Mouse (Mus musculus) kidney, adult 2 months (tissue): Measurements from ENCODE around the gene Spdef. TPM values are rescaled to one million over a fixed set of nuclear protein-coding genes. Genes with fewer than 3 reads are reported as not detected.

ENCODE experiments used
- DNase-seq: peaks from one replicate; pipeline ENCODE4 v3.0.0; 2021
- H3K27ac ChIP-seq: fragments of 200-500 bp; 2 replicates; pipeline ENCODE4 v1.5.1; 2012; ENCODE audit warnings: low read depth, low read length, control low read depth, inconsistent platforms; ENCODE audit not compliant: insufficient read depth
- H3K27me3 ChIP-seq: fragments of 200-500 bp; replicated peaks from 2 replicates; pipeline ENCODE4 v1.6.1; 2012; ENCODE audit warnings: mild to moderate bottlenecking, moderate library complexity, low read length, inconsistent platforms; ENCODE audit not compliant: control insufficient read depth, insufficient read depth
- H3K36me3 ChIP-seq: fragments of 200-500 bp; 2 replicates; pipeline ENCODE4 v1.6.1; 2012; ENCODE audit warnings: mild to moderate bottlenecking, moderate library complexity, low read length, inconsistent platforms; ENCODE audit not compliant: control insufficient read depth, insufficient read depth
- H3K4me1 ChIP-seq: fragments of 200-500 bp; 2 replicates; pipeline ENCODE4 v1.6.1; 2011; ENCODE audit warnings: low read length; ENCODE audit not compliant: control insufficient read depth, insufficient read depth
- H3K4me3 ChIP-seq: fragments of 200-500 bp; 2 replicates; pipeline ENCODE4 v1.5.1; 2011; ENCODE audit warnings: mild to moderate bottlenecking, low read depth, low read length, control low read depth; ENCODE audit not compliant: insufficient read depth
- CTCF ChIP-seq: fragments of 200-500 bp; conservative IDR thresholded peaks from 2 replicates; pipeline ENCODE4 v1.5.1; 2011; ENCODE audit warnings: low read depth, mild to moderate bottlenecking, control low read depth, low read length, moderate library complexity, mixed read lengths; ENCODE audit not compliant: insufficient read depth, insufficient read length
- POLR2A ChIP-seq: fragments of 200-500 bp; IDR thresholded peaks from one replicate; pipeline ENCODE4 v1.6.1; 2011; ENCODE audit warnings: low read depth, low read length, control low read depth
- WGBS: fragments of 180-500 bp; shearing (Covaris S2); methylation state at CpG from one replicate; pipeline ENCODE4 v1.1.7; 2018; 5-methylcytosine and 5-hydroxymethylcytosine counted together
- polyA plus RNA-seq: library from polyadenylated mRNA; depleted of rRNA; stranded (reverse); fragments of >200 nt; gene quantifications from 2 replicates; pipeline ENCODE4 v1.2.3, GENCODE M21; 2012

Spdef gene
- polyA plus RNA-seq, 1 experiment: 0.09 TPM

- H3K36me3 ChIP-seq: no peaks in the 10 kb centered on the region
- H3K27me3 ChIP-seq: no peaks in the 10 kb centered on the region
- H3K4me3 ChIP-seq: no peak overlapping the region
- no peaks in the 10 kb centered on the region for H3K4me1 ChIP-seq
- 84% methylated on average over 2 of the region's 2 CpGs for WGBS
- no peak overlapping the region for H3K27ac ChIP-seq
- TF ChIP-seq CTCF (no peak), POLR2A (no peak)
- no peak for DNase-seq
These were observed 27.9 kb downstream of the Spdef start for GRCm38 (mm10) chr17:27700812-27701211.

GRCm38 (mm10) chr17:27699641-27700244 is 29.0 kb downstream of the Spdef start:
- H3K27me3 ChIP-seq: no peaks in the 10 kb centered on the region
- TF ChIP-seq POLR2A: no peak
- TF ChIP-seq CTCF: no peak
- 82% methylated on average over 17 of the region's 17 CpGs for WGBS

GRCm38 (mm10) chr17:27690993-27691693 is 37.6 kb downstream of the Spdef start:
- Histone ChIP-seq H3K36me3 (no peaks in the 10 kb centered on the region), H3K27me3 (no peaks in the 10 kb centered on the region), H3K27ac (no peak overlapping the region), H3K4me3 (no peak overlapping the region), H3K4me1 (no peaks in the 10 kb centered on the region)
- 64% methylated on average over 14 of the region's 14 CpGs for WGBS
- no peak for TF ChIP-seq CTCF
- no peak for TF ChIP-seq POLR2A
- no peak for DNase-seq

More at GRCm38 (mm10) chr17:27699641-27700244, 29.0 kb downstream of the Spdef start:
- DNase-seq: no peak
- H3K36me3 ChIP-seq: no peaks in the 10 kb centered on the region
- no peak overlapping the region for H3K27ac ChIP-seq
- no peaks in the 10 kb centered on the region for H3K4me1 ChIP-seq
- no peak overlapping the region for H3K4me3 ChIP-seq

GRCm38 (mm10) chr17:27686395-27686794 is 42.4 kb downstream of the Spdef start:
- Histone ChIP-seq H3K27me3 (no peaks in the 10 kb centered on the region), H3K36me3 (no peaks in the 10 kb centered on the region), H3K27ac (no peak overlapping the region), H3K4me1 (no peaks in the 10 kb centered on the region), H3K4me3 (no peak overlapping the region)
- WGBS: 61% methylated on average over 5 of the region's 5 CpGs
- TF ChIP-seq POLR2A (no peak), CTCF (no peak)
- no peak for DNase-seq

- DNase-seq: no peak
- H3K4me1 ChIP-seq: no peaks in the 10 kb centered on the region
- no peaks in the 10 kb centered on the region for H3K36me3 ChIP-seq
- no peak overlapping the region for H3K4me3 ChIP-seq
- 8% methylated on average over 11 of the region's 11 CpGs for WGBS
- TF ChIP-seq POLR2A: no peak
- TF ChIP-seq CTCF: no peak
- H3K27me3 ChIP-seq: no peaks in the 10 kb centered on the region
- no peak overlapping the region for H3K27ac ChIP-seq
These were observed 43.2 kb downstream of the Spdef start for GRCm38 (mm10) chr17:27685550-27685913.

GRCm38 (mm10) chr17:27684886-27685549 is 43.7 kb downstream of the Spdef start:
- no peak overlapping the region for H3K27ac ChIP-seq
- WGBS: 2% methylated on average over 49 of the region's 53 CpGs
- no peaks in the 10 kb centered on the region for H3K4me1 ChIP-seq
- no peaks in the 10 kb centered on the region for H3K27me3 ChIP-seq
- H3K36me3 ChIP-seq: no peaks in the 10 kb centered on the region
- H3K4me3 ChIP-seq: no peak overlapping the region
- TF ChIP-seq CTCF (peak; percentile 43), POLR2A (no peak)
- DNase-seq: peak; percentile 52
